Mouse (Mus musculus) limb, embryonic 15.5 days (tissue): Measurements from ENCODE around the gene Fcnb. TPM values are rescaled to one million over a fixed set of nuclear protein-coding genes. Genes with fewer than 3 reads are reported as not detected.

Source experiments
- ATAC-seq: fragments of 200-750 bp; cut with Nextera tagmentation; 2 replicates; pipeline ENCODE4 v1.8.0; 2017; ENCODE audit warnings: low read depth, moderate TSS enrichment; ENCODE audit not compliant: insufficient number of reproducible peaks, low FRiP score, low TSS enrichment
- H3K27ac ChIP-seq: fragments of 300-500 bp; sonication (generic); 2 replicates; pipeline ENCODE4 v1.5.1; 2015; ENCODE audit warnings: moderate library complexity, mild to moderate bottlenecking, inconsistent platforms
- H3K27me3 ChIP-seq: fragments of 300-500 bp; sonication (generic); 2 replicates; pipeline ENCODE4 v1.6.1; 2015; ENCODE audit warnings: inconsistent platforms
- H3K36me3 ChIP-seq: fragments of 300-500 bp; sonication (generic); 2 replicates; pipeline ENCODE4 v1.6.1; 2015; ENCODE audit warnings: inconsistent platforms
- H3K4me1 ChIP-seq: fragments of 300-500 bp; sonication (generic); 2 replicates; pipeline ENCODE4 v1.6.1; 2015; ENCODE audit warnings: inconsistent platforms
- H3K4me2 ChIP-seq: fragments of 300-500 bp; sonication (generic); 2 replicates; pipeline ENCODE4 v1.6.1; 2015; ENCODE audit warnings: mild to moderate bottlenecking, inconsistent platforms
- H3K4me3 ChIP-seq: fragments of 300-500 bp; sonication (generic); 2 replicates; pipeline ENCODE4 v1.5.1; 2015; ENCODE audit warnings: mild to moderate bottlenecking, inconsistent platforms
- H3K9ac ChIP-seq: fragments of 300-500 bp; sonication (generic); 2 replicates; pipeline ENCODE4 v1.6.1; 2015; ENCODE audit warnings: inconsistent platforms
- H3K9me3 ChIP-seq: fragments of 300-500 bp; sonication (generic); 2 replicates; pipeline ENCODE4 v1.6.1; 2016; ENCODE audit warnings: inconsistent platforms
- WGBS: fragments of 180-500 bp; shearing (Covaris S2); methylation state at CpG from one replicate; pipeline ENCODE4 v1.1.7; 2015; 5-methylcytosine and 5-hydroxymethylcytosine counted together
- polyA plus RNA-seq: library from polyadenylated mRNA; unstranded; fragments of >200 nt; fragmentation: Nextera tagmentation; extraction: Ambion mirVana; gene quantifications from 2 replicates; pipeline ENCODE4 v1.2.1, GENCODE M21; 2015

The Fcnb gene
- polyA plus RNA-seq, 1 experiment from 2014 or later, result 0.37 TPM

- peaks cover 26% of the 10 kb centered on the region for H3K4me1 ChIP-seq
- H3K4me2 ChIP-seq, result no peak overlapping the region
- H3K36me3 ChIP-seq, result peaks cover 54% of the 10 kb centered on the region
- H3K27me3 ChIP-seq, result no peaks in the 10 kb centered on the region
- no peak overlapping the region for H3K4me3 ChIP-seq
- WGBS, result 92% methylated on average over 10 of the region's 10 CpGs
- no peak overlapping the region for H3K9ac ChIP-seq
- H3K9me3 ChIP-seq, result no peaks in the 10 kb centered on the region
- no peak for ATAC-seq
- H3K27ac ChIP-seq, result no peak overlapping the region
These were observed 44.9 kb downstream of the Fcnb start for GRCm38 (mm10) chr2:28039647-28040325.

- Histone ChIP-seq H3K27me3 (no peaks in the 10 kb centered on the region), H3K4me1 (peaks cover 26% of the 10 kb centered on the region), H3K9me3 (no peaks in the 10 kb centered on the region), H3K4me3 (no peak overlapping the region), H3K36me3 (peaks cover 66% of the 10 kb centered on the region), H3K9ac (no peak overlapping the region), H3K27ac (peak overlapping the region; percentile 11), H3K4me2 (no peak overlapping the region)
- ATAC-seq, result no peak
- 69% methylated on average over 14 of the region's 14 CpGs for WGBS
These were observed 46.1 kb downstream of the Fcnb start for GRCm38 (mm10) chr2:28038391-28039096.

GRCm38 (mm10) chr2:28037505-28038390 is 46.9 kb downstream of the Fcnb start:
- Histone ChIP-seq H3K36me3 (peaks cover 74% of the 10 kb centered on the region), H3K4me2 (no peak overlapping the region), H3K9me3 (no peaks in the 10 kb centered on the region), H3K27me3 (no peaks in the 10 kb centered on the region), H3K27ac (peak overlapping the region; percentile 11; the same call in 1 of the 2 replicates), H3K4me3 (no peak overlapping the region), H3K4me1 (peaks cover 29% of the 10 kb centered on the region), H3K9ac (no peak overlapping the region)
- no peak for ATAC-seq
- 47% methylated on average over 12 of the region's 12 CpGs for WGBS

GRCm38 (mm10) chr2:28036788-28037187 is 47.9 kb downstream of the Fcnb start:
- no peaks in the 10 kb centered on the region for H3K27me3 ChIP-seq
- ATAC-seq, result no peak
- H3K4me1 ChIP-seq, result peaks cover 29% of the 10 kb centered on the region
- 77% methylated on average over 13 of the region's 13 CpGs for WGBS
- H3K9me3 ChIP-seq, result no peaks in the 10 kb centered on the region
- H3K4me2 ChIP-seq, result no peak overlapping the region
- H3K27ac ChIP-seq, result no peak overlapping the region
- H3K4me3 ChIP-seq, result no peak overlapping the region
- H3K36me3 ChIP-seq, result peaks cover 84% of the 10 kb centered on the region
- H3K9ac ChIP-seq, result no peak overlapping the region

- H3K9ac ChIP-seq, result no peak overlapping the region
- no peaks in the 10 kb centered on the region for H3K9me3 ChIP-seq
- H3K27ac ChIP-seq, result no peak overlapping the region
- no peak overlapping the region for H3K4me2 ChIP-seq
- peaks cover 27% of the 10 kb centered on the region for H3K4me1 ChIP-seq
- whole genome bisulfite sequencing, result 71% methylated on average over 13 of the region's 13 CpGs
- no peak for ATAC-seq
- H3K4me3 ChIP-seq, result no peak overlapping the region
- H3K36me3 ChIP-seq, result peaks cover 96% of the 10 kb centered on the region
- no peaks in the 10 kb centered on the region for H3K27me3 ChIP-seq
These were observed 50.5 kb downstream of the Fcnb start for GRCm38 (mm10) chr2:28034011-28034710.

GRCm38 (mm10) chr2:28032469-28032868 is 52.2 kb downstream of the Fcnb start:
- WGBS, result 94% methylated on average over 11 of the region's 11 CpGs
- no peaks in the 10 kb centered on the region for H3K9me3 ChIP-seq
- H3K4me1 ChIP-seq, result peaks cover 14% of the 10 kb centered on the region
- H3K36me3 ChIP-seq, result peaks cover 99% of the 10 kb centered on the region
- no peak for ATAC-seq
- no peak overlapping the region for H3K27ac ChIP-seq
- H3K4me3 ChIP-seq, result no peak overlapping the region
- no peaks in the 10 kb centered on the region for H3K27me3 ChIP-seq
- H3K9ac ChIP-seq, result no peak overlapping the region
- no peak overlapping the region for H3K4me2 ChIP-seq

- H3K27me3 ChIP-seq, result no peaks in the 10 kb centered on the region
- no peak overlapping the region for H3K4me2 ChIP-seq
- peaks cover 99% of the 10 kb centered on the region for H3K36me3 ChIP-seq
- no peak for ATAC-seq
- no peak overlapping the region for H3K4me3 ChIP-seq
- no peak overlapping the region for H3K27ac ChIP-seq
- 82% methylated on average over 9 of the region's 9 CpGs for WGBS
- H3K9ac ChIP-seq, result no peak overlapping the region
- no peaks in the 10 kb centered on the region for H3K9me3 ChIP-seq
- peaks cover 12% of the 10 kb centered on the region; the same call in 1 of the 2 replicates for H3K4me1 ChIP-seq
These were observed 52.8 kb downstream of the Fcnb start for GRCm38 (mm10) chr2:28031860-28032259.

Other genes with a start within 250 kb of the Fcnb start
- 259 and 273 TPM in 2 replicates for gene Col5a1, start 198.5 kb downstream of the Fcnb start, polyA plus RNA-seq
- 21.2 and 22.1 TPM in 2 replicates for gene Olfm1, start 108.1 kb upstream of the Fcnb start, polyA plus RNA-seq